Comparison of ENCODE assay signal across 10 mouse cellular contexts in the genomic region with DNA sequence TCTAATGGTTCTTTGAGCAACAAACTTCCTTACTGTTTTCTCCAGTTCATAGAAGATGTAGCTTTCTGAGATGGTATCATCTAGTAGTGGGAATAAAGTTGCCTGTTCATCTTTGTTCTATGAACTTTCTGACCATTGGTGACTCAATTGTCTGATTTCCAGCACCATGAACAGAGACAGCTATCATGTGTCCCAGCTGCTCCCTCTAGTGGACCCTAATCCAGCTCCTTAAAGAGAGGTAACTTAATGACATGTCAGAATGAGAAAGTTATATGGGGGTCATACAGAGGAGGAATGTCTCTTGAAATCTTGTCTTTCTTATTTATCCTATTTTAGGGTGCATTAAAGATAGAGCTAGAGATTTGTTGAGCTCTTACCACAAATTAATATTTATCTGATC.
A peak's percentile ranks its signal among the peaks of the same experiment; 100 is the strongest.
DNase-seq lines count a peak whose midpoint lies in the region; ATAC-seq and TF ChIP-seq lines count a peak whose summit lies in the region.
"Had no signal": no experiment of that assay in that cellular context is flagged by ENCODE, and none has a peak within 500 bp of the region (broad histone marks: within the 10 kb centered on the region; RNA-seq: fewer than 3 reads in every experiment).

No protein-coding gene starts in this region.

- no peak overlapping the region for H3K4me3 ChIP-seq in hindbrain, embryonic 11.5 days (ENCODE audit: low read depth, low read length)
- no peak overlapping the region for H3K4me3 ChIP-seq in hindbrain, embryonic 12.5 days
- no peak overlapping the region for H3K4me3 ChIP-seq in stomach, postnatal 0 days (ENCODE audit: low read depth, low read length)
- H3K4me3 ChIP-seq: heart, embryonic 13.5 days had no signal

- no peaks in the 10 kb centered on the region for H3K27me3 ChIP-seq in hindbrain, embryonic 11.5 days (ENCODE audit: control insufficient read depth, insufficient read depth, low read length)
- H3K27me3 ChIP-seq in hindbrain, embryonic 12.5 days = no peaks in the 10 kb centered on the region
- no peaks in the 10 kb centered on the region for H3K27me3 ChIP-seq in stomach, postnatal 0 days (ENCODE audit: control insufficient read depth, insufficient read depth, low read length)
- H3K27me3 ChIP-seq: heart, embryonic 13.5 days had no signal

- H3K36me3 ChIP-seq in hindbrain, embryonic 11.5 days (ENCODE audit: control insufficient read depth, insufficient read depth, low read length) = no peaks in the 10 kb centered on the region
- no peaks in the 10 kb centered on the region for H3K36me3 ChIP-seq in hindbrain, embryonic 12.5 days
- H3K36me3 ChIP-seq in stomach, postnatal 0 days (ENCODE audit: control insufficient read depth, insufficient read depth, low read length) = no peaks in the 10 kb centered on the region
- H3K36me3 ChIP-seq: heart, embryonic 13.5 days had no signal

- peak; percentile 67 for TF ChIP-seq CTCF in stomach, postnatal 0 days (IDR thresholded peaks at IDR 0.05; ENCODE audit: low read depth)

- H3K4me2 ChIP-seq in hindbrain, embryonic 11.5 days (replicated peaks; ENCODE audit: low read depth, low read length) = no peak overlapping the region
- no peak overlapping the region for H3K4me2 ChIP-seq in hindbrain, embryonic 12.5 days (replicated peaks)
- no peak overlapping the region for H3K4me2 ChIP-seq in stomach, postnatal 0 days (replicated peaks; ENCODE audit: low read depth)
- H3K4me2 ChIP-seq: heart, embryonic 13.5 days had no signal

- H3K9me3 ChIP-seq in hindbrain, embryonic 11.5 days (ENCODE audit: control insufficient read depth, low read length) = no peaks in the 10 kb centered on the region
- no peaks in the 10 kb centered on the region for H3K9me3 ChIP-seq in hindbrain, embryonic 12.5 days (replicated peaks)
- H3K9me3 ChIP-seq in stomach, postnatal 0 days (ENCODE audit: control insufficient read depth, low read length) = no peaks in the 10 kb centered on the region
- H3K9me3 ChIP-seq: heart, embryonic 13.5 days had no signal

- TF ChIP-seq EP300 in stomach, postnatal 0 days (optimal IDR thresholded peaks at IDR 0.05) = no peak

- DNase-seq in hindbrain, embryonic 11.5 days (ENCODE audit: low spot score) = peak; percentile 57
- DNase-seq in right cerebral cortex, postnatal 14 days = peak; percentile 6
- no peak for DNase-seq in right cerebral cortex, postnatal 10 days (ENCODE audit: low spot score in 2 of 2)
- peak; percentile 74 for DNase-seq in embryo, embryonic 10 days (ENCODE audit: low spot score)
- DNase-seq in stomach, postnatal 0 days (ENCODE audit: low spot score) = no peak
- no peak for DNase-seq in thymus, postnatal 4 days
- DNase-seq in urinary bladder, postnatal 25 days (ENCODE audit: low spot score) = no peak
- DNase-seq: liver had no signal

- no peaks in the 10 kb centered on the region for H3K4me1 ChIP-seq in hindbrain, embryonic 11.5 days (replicated peaks; ENCODE audit: control insufficient read depth, insufficient read depth, low read length)
- H3K4me1 ChIP-seq in hindbrain, embryonic 12.5 days = no peaks in the 10 kb centered on the region
- no peaks in the 10 kb centered on the region for H3K4me1 ChIP-seq in stomach, postnatal 0 days (replicated peaks; ENCODE audit: control insufficient read depth, insufficient read depth)
- H3K4me1 ChIP-seq: heart, embryonic 13.5 days had no signal

- no peak overlapping the region for H3K27ac ChIP-seq in hindbrain, embryonic 11.5 days (ENCODE audit: low read depth, low read length)
- H3K27ac ChIP-seq in hindbrain, embryonic 12.5 days = no peak overlapping the region
- H3K27ac ChIP-seq in stomach, postnatal 0 days (replicated peaks) = no peak overlapping the region
- H3K27ac ChIP-seq: heart, embryonic 13.5 days had no signal

- H3K9ac ChIP-seq in hindbrain, embryonic 11.5 days (ENCODE audit: low read depth, low read length) = no peak overlapping the region
- H3K9ac ChIP-seq in hindbrain, embryonic 12.5 days = no peak overlapping the region
- H3K9ac ChIP-seq in stomach, postnatal 0 days (ENCODE audit: low read length) = no peak overlapping the region
- H3K9ac ChIP-seq: heart, embryonic 13.5 days had no signal

- peak; percentile 59; the same call in 1 of the 2 replicates for ATAC-seq in hindbrain, embryonic 11.5 days (ENCODE audit: low FRiP score)
- no peak for ATAC-seq in hindbrain, embryonic 12.5 days (ENCODE audit: low FRiP score)
- no peak for ATAC-seq in stomach, postnatal 0 days (ENCODE audit: low FRiP score, low TSS enrichment)

Comparison
In these comparisons a context has a peak if more than half of its experiments do, and no peak if none do; other contexts are left out.
1. DNase-seq: peak in hindbrain, embryonic 11.5 days (single experiment), right cerebral cortex, postnatal 14 days (single experiment) and embryo, embryonic 10 days (single experiment); none in right cerebral cortex, postnatal 10 days (0 of 2), stomach, postnatal 0 days (single experiment), thymus, postnatal 4 days (single experiment) and urinary bladder, postnatal 25 days (single experiment).